Mouse (Mus musculus): ENCODE measurements at regions not wholly inside any gene's neighbourhood (a gene's known extent, or its start where the extent isn't known, plus 50 kb on each side); places are given as distances from the start of the nearest gene placed in this dataset.
A peak's percentile ranks its signal among the peaks of the same experiment; 100 is the strongest.

- no peak for DNase-seq
These were observed 110.2 kb downstream of the Chst1 start for GRCm38 (mm10) chr2:92709668-92710067.

- no peak for DNase-seq
These were observed 111.7 kb downstream of the Chst1 start for GRCm38 (mm10) chr2:92711122-92711777.

- no peak for DNase-seq
These were observed 113.0 kb downstream of the Chst1 start for GRCm38 (mm10) chr2:92712266-92713144.

- DNase-seq: no peak
These were observed 118.2 kb downstream of the Chst1 start for GRCm38 (mm10) chr2:92717706-92718105.

- no peak for DNase-seq
These were observed 122.4 kb downstream of the Chst1 start for GRCm38 (mm10) chr2:92721951-92722350.

- DNase-seq: no peak
These were observed 124.2 kb downstream of the Chst1 start for GRCm38 (mm10) chr2:92723618-92724263.

- peak in 1 of 2 experiments; percentile 29 for DNase-seq
These were observed 127.1 kb downstream of the Chst1 start for GRCm38 (mm10) chr2:92726640-92727039.

- DNase-seq: no peak
These were observed 127.7 kb downstream of the Chst1 start for GRCm38 (mm10) chr2:92727241-92727640.

GRCm38 (mm10) chr2:92728388-92728787 lies 128.9 kb downstream of the Chst1 start:
- DNase-seq: no peak

- no peak for DNase-seq
These were observed 130.9 kb downstream of the Chst1 start for GRCm38 (mm10) chr2:92730371-92730770.

DNA sequence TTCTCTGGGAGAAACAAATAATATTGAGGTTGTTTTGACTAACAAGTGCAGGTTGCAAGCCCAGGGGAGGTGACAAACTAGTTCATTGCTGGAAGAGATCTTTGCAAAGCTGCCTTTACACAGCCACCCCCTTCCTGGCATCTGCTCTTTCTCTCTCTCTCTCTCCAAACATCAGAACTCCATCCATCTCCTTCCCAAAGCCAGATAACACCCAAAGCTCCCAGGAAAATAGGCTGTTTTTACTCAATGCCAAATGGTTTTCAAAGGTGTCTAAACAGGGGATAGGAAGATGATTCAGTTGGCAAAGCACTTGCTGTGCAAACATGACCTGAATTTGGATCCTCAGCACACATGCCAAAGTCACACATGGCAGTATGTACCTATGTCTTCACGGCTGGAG lies 133.9 kb downstream of the Chst1 start:
- DNase-seq: no peak

DNA sequence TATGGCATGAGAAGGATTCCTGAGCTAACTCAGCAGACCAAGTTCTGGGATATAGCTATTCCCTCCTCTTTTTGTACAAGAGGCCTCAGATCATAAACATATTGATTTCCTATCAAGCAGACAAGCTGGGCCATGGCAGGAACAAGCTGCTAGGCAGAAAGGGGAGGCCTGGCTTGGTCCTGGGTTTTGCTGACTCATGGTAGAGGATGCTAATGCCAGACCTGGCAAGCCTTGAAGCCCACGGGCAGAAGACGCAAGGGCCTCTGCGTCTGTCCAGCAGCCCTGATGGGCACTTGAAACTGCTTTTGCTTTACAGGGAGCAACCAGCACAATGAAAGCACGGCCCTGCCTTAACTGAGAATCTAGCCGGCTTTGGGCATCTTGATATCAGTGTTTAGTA lies 136.3 kb downstream of the Chst1 start:
- DNase-seq: no peak

DNA sequence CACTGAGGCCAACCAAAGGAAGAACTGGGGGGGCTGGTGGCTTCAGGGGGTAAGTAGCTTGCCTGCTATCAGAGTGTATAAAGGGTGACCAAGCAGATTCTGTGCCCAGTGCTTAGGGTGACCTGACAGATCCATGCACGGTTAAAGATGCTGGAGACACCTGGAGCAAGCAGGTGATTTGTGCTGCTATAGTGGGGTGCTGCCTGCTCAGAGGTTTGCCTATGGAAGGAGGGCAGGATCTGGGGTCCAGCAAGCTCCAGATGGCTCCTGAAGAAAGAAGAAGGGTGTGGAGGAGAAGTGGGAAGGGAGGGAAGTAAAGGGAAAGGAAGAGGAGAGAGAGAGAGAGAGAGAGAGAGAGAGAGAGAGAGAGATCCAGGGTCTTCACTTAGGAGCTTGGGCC lies 137.8 kb downstream of the Chst1 start:
- no peak for DNase-seq

DNA sequence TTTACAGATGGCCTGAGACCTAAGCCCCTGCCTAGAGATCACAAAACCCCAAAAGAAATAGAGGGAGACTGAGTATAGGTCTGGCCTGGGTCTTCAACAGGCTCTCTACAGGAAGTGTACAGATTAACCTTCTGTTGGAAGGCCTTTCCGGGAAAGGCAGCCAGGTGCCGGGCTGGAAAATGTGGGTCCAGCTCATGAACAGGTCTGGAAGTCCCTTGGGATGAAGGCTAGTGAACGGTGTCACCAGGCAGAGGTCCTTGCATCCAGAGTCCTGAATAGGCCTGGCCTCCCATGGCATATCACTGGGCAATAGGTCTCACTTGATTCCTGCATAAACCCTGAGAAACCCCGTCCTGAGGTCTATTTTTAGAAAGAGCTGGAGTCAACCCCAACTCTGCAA lies 140.1 kb downstream of the Chst1 start:
- DNase-seq: no peak

DNA sequence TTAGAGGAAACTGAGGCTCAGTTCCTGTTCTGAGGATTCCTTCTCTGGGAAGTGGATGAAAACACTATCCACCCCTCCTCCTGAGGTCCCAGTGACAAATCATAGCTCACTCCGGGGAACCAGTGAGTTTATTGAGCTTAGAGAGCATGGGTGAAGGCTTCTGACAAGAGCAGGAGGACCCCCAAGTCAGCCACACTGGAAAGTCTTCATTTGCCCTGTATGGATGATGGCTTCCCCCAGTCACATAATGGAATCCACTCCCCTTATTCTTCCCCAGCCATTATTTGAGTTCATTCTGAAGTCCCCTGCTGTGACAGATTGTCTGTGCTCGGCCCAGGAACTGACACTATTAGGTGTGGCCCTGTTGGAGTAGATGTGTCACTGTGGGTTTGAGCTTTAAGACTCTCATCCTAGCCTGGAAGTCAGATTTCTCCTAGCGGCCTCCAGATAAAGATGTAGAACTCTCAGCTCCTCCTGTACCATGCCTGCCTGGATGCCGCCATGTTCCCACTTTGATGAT lies 141.3 kb downstream of the Chst1 start:
- no peak for DNase-seq

GRCm38 (mm10) chr2:92742025-92742424 lies 142.5 kb downstream of the Chst1 start:
- DNase-seq: peak; percentile 92 to 96

DNA sequence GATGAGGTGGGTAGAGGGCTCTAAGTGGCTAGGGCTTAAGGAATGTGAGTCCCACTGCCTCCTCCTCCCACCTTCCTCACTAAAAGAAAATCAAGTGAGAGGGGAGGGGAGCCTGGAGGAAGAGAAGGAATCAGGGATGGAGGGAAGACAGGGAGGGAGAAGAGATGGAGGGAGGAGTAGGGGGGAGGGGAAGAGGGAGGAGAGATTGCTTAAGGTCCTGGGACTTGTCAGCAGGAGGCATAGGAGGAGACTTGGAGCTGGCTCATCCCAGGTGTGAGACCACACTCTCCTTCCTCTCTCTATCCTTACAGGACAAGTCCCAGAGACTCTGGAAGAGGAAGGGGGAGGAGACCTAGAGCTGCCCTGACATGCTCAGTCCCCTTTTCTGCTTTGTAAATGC lies 143.2 kb downstream of the Chst1 start:
- DNase-seq: no peak

GRCm38 (mm10) chr2:92743152-92743551 lies 143.6 kb downstream of the Chst1 start:
- no peak for DNase-seq

DNA sequence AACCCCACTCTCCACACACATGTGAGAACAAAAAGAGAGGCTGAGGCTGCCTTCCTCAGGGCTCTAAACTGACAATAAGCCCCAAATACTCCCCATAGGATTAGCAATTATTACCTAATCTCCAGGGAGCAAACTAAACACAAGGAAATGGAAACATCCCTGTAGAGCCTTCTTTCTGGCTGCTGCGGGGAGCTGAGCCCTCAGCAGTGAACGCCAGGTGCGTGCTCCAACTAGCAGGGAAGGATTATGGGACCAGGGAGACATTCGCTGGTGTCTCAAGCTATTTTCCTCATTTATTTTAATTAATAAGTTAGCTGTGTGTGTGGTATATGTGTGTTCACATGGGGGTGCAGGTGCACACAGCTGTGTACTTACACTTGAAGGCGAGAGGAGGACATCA lies 144.4 kb downstream of the Chst1 start:
- DNase-seq: no peak

DNA sequence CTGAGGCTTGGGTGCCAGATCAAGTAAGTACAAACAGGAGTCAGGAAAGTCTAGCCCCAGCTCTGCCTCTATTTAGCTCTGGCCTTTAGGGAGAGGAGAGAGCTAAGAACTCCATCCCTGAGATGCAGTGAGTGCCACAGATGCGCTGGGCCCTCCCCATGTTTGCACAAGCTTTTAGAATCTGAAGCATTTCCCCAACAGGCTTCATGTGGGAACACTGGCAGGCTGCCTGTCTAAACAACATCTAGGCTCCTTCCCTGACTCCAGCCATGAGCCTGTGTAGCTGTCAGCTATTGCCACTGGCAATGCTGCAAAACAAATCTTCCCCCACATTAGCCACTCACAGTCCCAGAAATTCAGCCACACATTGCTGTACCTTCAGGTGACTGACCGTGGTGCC lies 147.9 kb downstream of the Chst1 start:
- DNase-seq: peak; percentile 34 to 58

DNA sequence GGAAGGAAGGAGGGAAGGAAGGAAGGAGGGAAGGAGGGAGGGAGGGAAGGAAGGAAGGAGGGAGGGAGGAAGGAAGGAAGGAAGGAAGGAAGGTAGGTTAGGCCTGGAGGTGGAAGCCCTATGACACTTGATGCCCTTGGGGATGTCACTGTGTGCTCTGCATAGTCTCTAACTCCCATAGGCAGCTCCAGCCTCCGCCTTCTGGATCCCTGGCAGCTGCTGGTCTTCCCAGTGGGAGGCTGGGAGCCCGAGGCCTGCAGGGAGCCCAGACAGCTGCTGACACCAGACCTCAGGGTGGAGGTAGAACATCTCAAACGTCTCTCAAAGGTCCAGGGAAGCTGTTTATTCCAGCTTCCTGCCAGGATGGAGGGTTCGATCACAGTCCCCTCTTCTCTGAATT lies 150.6 kb downstream of the Chst1 start:
- no peak for DNase-seq

DNA sequence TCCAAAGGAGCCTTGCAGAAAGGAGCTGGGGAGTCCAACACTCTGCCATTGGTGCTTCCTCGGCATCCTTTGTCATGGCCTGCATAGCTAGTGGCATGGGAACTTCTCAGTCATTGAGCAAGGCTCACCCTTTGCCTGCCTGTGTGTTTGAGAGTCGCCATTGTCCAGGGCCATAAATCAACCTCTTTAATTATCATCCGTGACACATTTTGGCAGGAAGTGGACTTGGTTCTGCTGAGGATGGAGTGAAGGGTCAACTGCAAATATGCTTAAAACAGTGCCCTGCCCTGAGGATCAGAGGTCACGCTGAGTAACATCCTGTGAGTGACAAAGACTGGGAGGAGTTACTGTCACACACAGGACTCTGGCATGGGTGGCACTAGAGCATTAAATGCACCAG lies 151.2 kb downstream of the Chst1 start:
- no peak for DNase-seq

DNA sequence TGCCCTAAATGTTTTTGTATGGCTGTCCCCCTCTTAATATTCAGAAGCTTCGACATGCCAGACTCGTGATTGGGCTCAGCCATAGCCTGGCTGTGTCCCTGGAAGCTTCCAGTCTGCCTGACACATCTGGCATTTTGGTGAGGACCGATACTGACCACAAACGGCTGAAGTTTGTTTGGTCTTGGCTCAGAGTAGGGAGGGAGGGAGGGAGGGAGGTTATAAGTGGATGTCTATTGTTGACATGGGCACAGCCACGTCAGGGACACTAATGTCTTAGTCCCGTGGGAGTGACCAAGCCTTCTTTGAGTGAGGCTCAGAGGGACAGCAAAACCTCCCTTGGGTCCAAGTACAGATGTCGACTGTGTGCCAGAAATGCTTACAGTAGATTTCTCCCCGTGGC lies 151.7 kb downstream of the Chst1 start:
- no peak for DNase-seq

All from heart, adult 18-20 months (tissue).